Mouse (Mus musculus): ENCODE data around the gene Arhgap29. TPM values are rescaled to one million over a fixed set of nuclear protein-coding genes. Genes with fewer than 3 reads are reported as not detected.

Arhgap29 gene
- polyA plus RNA-seq (2017; shearing (Covaris generic)): 1 to 10 TPM; 1.8 to 2.0 TPM

GRCm38 (mm10) chr3:121952041-121952591 lies at the start of gene Arhgap29:
TSS of gene Arhgap29 (plus strand) at chr3:121952541.

GRCm38 (mm10) chr3:122043799-122044547 lies 91.6 kb downstream of the Arhgap29 start, which contains the start of gene Abca4:
TSS of gene Abca4 (plus strand) at chr3:122044443.

Other genes starting within 250 kb of the Arhgap29 start
- under 1 TPM in 1 of 2 experiments, not detected in 1; 0.77 TPM for gene F3, start 229.0 kb upstream of the Arhgap29 start, polyA plus RNA-seq (2017; shearing (Covaris generic))
- 10 to 100 TPM; 16.2 to 24.5 TPM for gene Abcd3, start 137.2 kb upstream of the Arhgap29 start, polyA plus RNA-seq (2017; shearing (Covaris generic))
- 1 to 10 TPM in 1 of 2 experiments, under 1 TPM in 1; 0.16 to 1.3 TPM for gene Abca4, start 91.9 kb downstream of the Arhgap29 start, polyA plus RNA-seq (2017; shearing (Covaris generic))

Data from inflammation-experienced regulatory T-cells (primary cell).